Mouse (Mus musculus) neural tube, embryonic 14.5 days (tissue): Measurements from ENCODE around the gene Erc1. TPM values are rescaled to one million over a fixed set of nuclear protein-coding genes. Genes with fewer than 3 reads are reported as not detected.

Source experiments
- ATAC-seq: fragments of 200-750 bp; cut with Nextera tagmentation; 2 replicates; pipeline ENCODE4 v1.8.0; 2017; ENCODE audit warnings: low read depth, mild to moderate bottlenecking, moderate TSS enrichment, moderate library complexity
- H3K27ac ChIP-seq: fragments of 300-500 bp; sonication (generic); 2 replicates; pipeline ENCODE4 v1.5.1; 2014; ENCODE audit warnings: low read depth, mild to moderate bottlenecking, control low read depth, low read length, moderate library complexity, mixed read lengths
- H3K27me3 ChIP-seq: fragments of 300-500 bp; sonication (generic); 2 replicates; pipeline ENCODE4 v1.6.1; 2014; ENCODE audit warnings: low read length; ENCODE audit not compliant: control insufficient read depth, insufficient read depth
- H3K36me3 ChIP-seq: fragments of 300-500 bp; sonication (generic); 2 replicates; pipeline ENCODE4 v1.6.1; 2014; ENCODE audit warnings: low read length, mixed read lengths; ENCODE audit not compliant: control insufficient read depth, insufficient read depth
- H3K4me1 ChIP-seq: fragments of 300-500 bp; sonication (generic); 2 replicates; pipeline ENCODE4 v1.6.1; 2014; ENCODE audit warnings: low read length; ENCODE audit not compliant: control insufficient read depth, insufficient read depth
- H3K4me2 ChIP-seq: fragments of 300-500 bp; sonication (generic); 2 replicates; pipeline ENCODE4 v1.6.1; 2014; ENCODE audit warnings: mild to moderate bottlenecking, low read depth, low read length, control low read depth
- H3K4me3 ChIP-seq: fragments of 300-500 bp; sonication (generic); 2 replicates; pipeline ENCODE4 v1.5.1; 2014; ENCODE audit warnings: low read depth, low read length, control low read depth, mixed read lengths
- H3K9ac ChIP-seq: fragments of 300-500 bp; sonication (generic); replicated peaks from 2 replicates; pipeline ENCODE4 v1.6.1; 2014; ENCODE audit warnings: low read depth, mild to moderate bottlenecking, control low read depth, low read length, mixed read lengths
- H3K9me3 ChIP-seq: fragments of 300-500 bp; sonication (generic); 2 replicates; pipeline ENCODE4 v1.6.1; 2016; ENCODE audit warnings: low read length; ENCODE audit not compliant: control insufficient read depth
- WGBS: fragments of 180-500 bp; shearing (Covaris S2); extraction: QIAGEN DNeasy Blood & Tissue Kit; methylation state at CpG from one replicate; pipeline ENCODE4 v1.1.7; 2014; 5-methylcytosine and 5-hydroxymethylcytosine counted together
- polyA plus RNA-seq: library from polyadenylated mRNA; unstranded; fragments of >200 nt; fragmentation: Nextera tagmentation; extraction: Ambion mirVana; gene quantifications from 2 replicates; pipeline ENCODE4 v1.2.1, GENCODE M21; 2014

The Erc1 gene
- polyA plus RNA-seq, 1 experiment from 2014 or later, result 66.1 TPM

- Histone ChIP-seq H3K9me3 (no peaks in the 10 kb centered on the region), H3K27ac (no peak overlapping the region), H3K36me3 (no peaks in the 10 kb centered on the region), H3K4me2 (peak overlapping the region; percentile 64), H3K4me1 (peaks cover 14% of the 10 kb centered on the region), H3K27me3 (no peaks in the 10 kb centered on the region), H3K4me3 (no peak overlapping the region), H3K9ac (peak overlapping the region; percentile 91; the same call in 1 of the 2 replicates)
- WGBS, result 54% methylated on average over 3 of the region's 3 CpGs
- no peak for ATAC-seq
These were observed 1.4 kb upstream of the Erc1 start for GRCm38 (mm10) chr6:119849348-119849709.

GRCm38 (mm10) chr6:119848696-119849347, 855 bp upstream of the Erc1 start:
- Histone ChIP-seq H3K4me3 (peak overlapping the region; percentile 98), H3K9ac (peak overlapping the region; percentile 91), H3K27me3 (no peaks in the 10 kb centered on the region), H3K4me1 (peaks cover 14% of the 10 kb centered on the region), H3K4me2 (peak overlapping the region; percentile 64), H3K9me3 (no peaks in the 10 kb centered on the region), H3K36me3 (no peaks in the 10 kb centered on the region), H3K27ac (peak overlapping the region; percentile 97)
- WGBS, result 20% methylated on average over 13 of the region's 13 CpGs
- ATAC-seq, result peak; percentile 57; the same call in 1 of the 2 replicates

GRCm38 (mm10) chr6:119847518-119848033, 391 bp downstream of the Erc1 start:
- Histone ChIP-seq H3K4me3 (peak overlapping the region; percentile 98), H3K36me3 (no peaks in the 10 kb centered on the region), H3K27me3 (no peaks in the 10 kb centered on the region), H3K9ac (peak overlapping the region; percentile 91), H3K9me3 (no peaks in the 10 kb centered on the region), H3K4me1 (peaks cover 14% of the 10 kb centered on the region), H3K27ac (peak overlapping the region; percentile 97), H3K4me2 (peak overlapping the region; percentile 67)
- WGBS, result 0% methylated on average over 36 of the region's 40 CpGs
- peak; percentile 28 for ATAC-seq

GRCm38 (mm10) chr6:119846751-119847517, 1.0 kb downstream of the Erc1 start:
- WGBS, result 26% methylated on average over 11 of the region's 11 CpGs
- ATAC-seq, result no peak
- peak overlapping the region; percentile 67 for H3K4me2 ChIP-seq

GRCm38 (mm10) chr6:119829951-119830350, 18.0 kb downstream of the Erc1 start:
- Histone ChIP-seq H3K4me3 (no peak overlapping the region), H3K9ac (no peak overlapping the region), H3K27me3 (no peaks in the 10 kb centered on the region), H3K9me3 (no peaks in the 10 kb centered on the region), H3K36me3 (no peaks in the 10 kb centered on the region), H3K4me2 (no peak overlapping the region), H3K27ac (no peak overlapping the region), H3K4me1 (no peaks in the 10 kb centered on the region)
- 89% methylated on average over 5 of the region's 5 CpGs for WGBS
- ATAC-seq, result no peak

More at GRCm38 (mm10) chr6:119846751-119847517, 1.0 kb downstream of the Erc1 start:
- H3K4me3 ChIP-seq, result peak overlapping the region; percentile 98
- H3K4me1 ChIP-seq, result peaks cover 14% of the 10 kb centered on the region
- H3K9ac ChIP-seq, result peak overlapping the region; percentile 91
- no peaks in the 10 kb centered on the region for H3K36me3 ChIP-seq
- H3K27me3 ChIP-seq, result no peaks in the 10 kb centered on the region
- H3K9me3 ChIP-seq, result no peaks in the 10 kb centered on the region
- H3K27ac ChIP-seq, result peak overlapping the region; percentile 97

GRCm38 (mm10) chr6:119828165-119828564, 19.8 kb downstream of the Erc1 start:
- ATAC-seq, result no peak
- Histone ChIP-seq H3K9ac (no peak overlapping the region), H3K36me3 (peaks cover 6% of the 10 kb centered on the region; the same call in 1 of the 2 replicates), H3K4me2 (no peak overlapping the region), H3K27me3 (no peaks in the 10 kb centered on the region), H3K9me3 (no peaks in the 10 kb centered on the region), H3K27ac (no peak overlapping the region), H3K4me3 (no peak overlapping the region), H3K4me1 (no peaks in the 10 kb centered on the region)
- WGBS, result 95% methylated on average over 1 of the region's 1 CpGs

GRCm38 (mm10) chr6:119826701-119827100, 21.3 kb downstream of the Erc1 start:
- no peak overlapping the region for H3K9ac ChIP-seq
- no peak overlapping the region for H3K4me2 ChIP-seq
- peaks cover 6% of the 10 kb centered on the region; the same call in 1 of the 2 replicates for H3K36me3 ChIP-seq
- 84% methylated on average over 4 of the region's 4 CpGs for WGBS
- no peak overlapping the region for H3K27ac ChIP-seq
- ATAC-seq, result no peak
- H3K27me3 ChIP-seq, result no peaks in the 10 kb centered on the region
- no peaks in the 10 kb centered on the region for H3K9me3 ChIP-seq
- H3K4me3 ChIP-seq, result no peak overlapping the region
- no peaks in the 10 kb centered on the region for H3K4me1 ChIP-seq

- Histone ChIP-seq H3K27ac (no peak overlapping the region), H3K9me3 (no peaks in the 10 kb centered on the region), H3K9ac (no peak overlapping the region), H3K27me3 (no peaks in the 10 kb centered on the region), H3K36me3 (peaks cover 6% of the 10 kb centered on the region; the same call in 1 of the 2 replicates), H3K4me1 (no peaks in the 10 kb centered on the region), H3K4me3 (no peak overlapping the region), H3K4me2 (no peak overlapping the region)
- ATAC-seq, result no peak
- 74% methylated on average over 1 of the region's 1 CpGs for WGBS
These were observed 25.8 kb downstream of the Erc1 start for GRCm38 (mm10) chr6:119822216-119822615.

- ATAC-seq, result no peak
- Histone ChIP-seq H3K4me3 (no peak overlapping the region), H3K4me1 (no peaks in the 10 kb centered on the region), H3K36me3 (peaks cover 6% of the 10 kb centered on the region; the same call in 1 of the 2 replicates), H3K27me3 (no peaks in the 10 kb centered on the region), H3K27ac (no peak overlapping the region), H3K9ac (no peak overlapping the region), H3K9me3 (no peaks in the 10 kb centered on the region), H3K4me2 (no peak overlapping the region)
- WGBS, result 95% methylated on average over 1 of the region's 1 CpGs
These were observed 26.8 kb downstream of the Erc1 start for GRCm38 (mm10) chr6:119821158-119821557.
